Mouse (Mus musculus) erythroblast, adult 5-6 weeks (primary cell): ENCODE measurements at regions not wholly inside any gene's neighbourhood (a gene's known extent, or its start where the extent isn't known, plus 50 kb on each side); places are given as distances from the start of the nearest gene placed in this dataset.
A peak's percentile ranks its signal among the peaks of the same experiment; 100 is the strongest.

Source experiments
- ATAC-seq: replicated peaks from 2 replicates; pipeline ENCODE4 v1.8.0; 2016; ENCODE audit warnings: moderate number of reproducible peaks, mild to moderate bottlenecking, moderate TSS enrichment, inconsistent platforms; ENCODE audit not compliant: poor library complexity, low FRiP score, severe bottlenecking

DNA sequence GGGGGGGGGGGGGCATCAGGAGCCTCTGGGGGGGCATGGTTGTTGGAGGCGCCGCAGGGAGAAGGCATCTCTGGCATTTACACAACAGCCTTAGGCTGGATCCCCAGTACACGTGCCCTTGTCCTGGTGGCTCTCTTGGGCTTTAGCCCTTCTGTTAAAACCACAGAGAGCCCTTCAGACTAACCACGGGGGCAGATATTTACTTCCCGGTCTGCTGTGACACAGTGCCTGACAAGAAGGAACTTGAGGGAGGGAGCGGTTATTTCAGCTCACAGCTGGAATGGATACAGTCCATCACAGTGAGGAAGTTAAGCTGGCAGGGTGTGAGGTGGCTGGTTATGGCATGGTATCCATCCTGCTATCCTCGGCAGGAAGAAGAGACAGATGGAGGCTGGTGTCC, 71.0 kb upstream of the Gm11733 start:
- ATAC-seq, result no peak

GRCm38 (mm10) chr11:117413942-117414705, 70.0 kb upstream of the Gm11733 start:
- ATAC-seq, result no peak

DNA sequence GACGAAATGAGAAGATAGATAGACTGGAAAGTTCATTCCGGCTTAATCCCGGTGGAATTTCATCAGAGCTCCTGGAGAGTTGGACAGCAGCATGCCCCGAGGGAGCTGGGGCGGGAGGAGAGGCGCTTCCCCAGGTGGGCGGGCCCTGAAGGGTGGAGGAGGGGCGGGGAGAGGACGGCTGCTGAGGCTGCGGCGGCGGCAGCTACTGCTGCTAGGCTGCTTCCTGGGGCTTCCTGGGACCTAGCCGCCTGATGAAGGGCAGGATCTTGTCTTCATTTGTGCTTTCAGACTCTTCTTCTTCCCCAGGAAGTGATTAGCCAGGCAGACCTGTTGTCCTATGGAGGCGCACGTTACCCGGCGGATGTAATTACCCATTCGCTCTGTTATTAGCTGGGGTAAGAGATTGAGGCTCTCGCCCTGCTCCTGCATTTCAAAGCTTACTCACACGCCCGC, 69.3 kb upstream of the Gm11733 start:
- ATAC-seq, result no peak

DNA sequence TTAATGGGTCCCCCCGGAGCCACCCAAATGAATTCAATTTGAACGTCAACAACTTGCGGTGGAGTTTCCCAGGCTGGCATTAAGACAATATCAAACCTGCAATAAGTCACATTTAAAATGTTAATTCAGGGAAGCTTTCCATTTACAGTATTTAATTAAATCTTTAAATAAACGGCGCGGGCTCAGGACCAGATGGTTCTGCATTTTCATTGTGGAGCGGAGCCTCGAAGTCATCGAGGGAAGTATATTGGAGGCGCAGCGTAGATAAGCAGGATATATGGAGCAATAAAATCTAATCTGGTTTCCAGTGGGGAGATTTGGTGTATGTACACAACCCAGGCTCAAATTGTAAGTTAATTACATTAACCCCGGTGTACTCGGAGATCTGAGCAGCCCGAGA, 68.7 kb upstream of the Gm11733 start:
- no peak for ATAC-seq

DNA sequence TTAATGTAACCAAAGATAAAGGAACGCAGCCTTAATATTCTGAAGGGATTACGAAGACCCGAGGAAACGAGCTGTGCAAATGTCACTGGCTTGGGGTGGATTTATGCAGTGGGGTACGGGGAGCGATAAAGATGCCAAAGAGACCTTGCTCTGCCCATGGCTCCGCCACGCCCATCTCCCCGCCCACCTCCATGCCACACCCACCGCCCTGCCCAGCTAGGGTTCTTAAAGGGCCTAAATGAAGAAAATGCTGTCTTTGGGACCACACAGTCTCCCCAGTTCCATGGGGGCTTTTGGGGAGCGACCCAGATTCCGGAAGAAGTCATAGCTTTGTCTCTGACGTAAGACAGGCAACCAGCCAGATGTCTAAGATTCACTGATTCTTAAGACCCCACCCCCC, 68.2 kb upstream of the Gm11733 start:
- ATAC-seq, result no peak; the same call in 1 of the 2 replicates

GRCm38 (mm10) chr11:117416984-117417670, 67.0 kb upstream of the Gm11733 start:
- ATAC-seq, result no peak

DNA sequence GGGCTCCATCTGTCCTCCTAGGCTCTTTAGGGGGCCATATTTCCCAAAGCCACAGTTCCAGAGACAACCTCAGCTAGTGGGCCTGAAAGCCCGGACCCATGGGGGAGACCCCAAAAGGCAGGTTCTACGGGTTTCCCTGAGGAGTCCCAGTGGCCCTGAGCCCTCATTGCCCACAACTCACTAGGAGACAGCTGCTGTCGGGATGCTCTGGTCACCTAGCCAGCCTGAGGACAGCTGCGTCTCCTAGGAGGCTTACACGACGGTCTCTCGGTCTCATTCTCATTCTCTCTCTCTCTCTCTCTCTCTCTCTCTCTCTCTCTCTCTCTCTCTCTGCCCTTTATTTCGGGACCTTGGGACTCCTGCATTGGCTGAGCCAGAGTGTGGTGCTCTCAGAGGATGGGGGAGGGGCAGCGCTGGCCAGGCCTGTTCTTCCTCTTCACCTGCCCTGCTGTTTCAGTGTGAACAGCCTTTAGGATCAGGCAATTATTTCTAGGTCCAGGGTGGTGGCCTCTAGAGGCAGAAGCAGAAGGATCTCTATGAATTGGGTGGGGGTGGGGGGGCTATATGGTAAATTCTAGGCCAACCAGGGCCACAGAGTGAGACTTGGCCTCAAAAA, 66.1 kb upstream of the Gm11733 start:
- no peak for ATAC-seq

GRCm38 (mm10) chr11:117418939-117419338, 65.2 kb upstream of the Gm11733 start:
- ATAC-seq, result no peak

- no peak for ATAC-seq
Measured at GRCm38 (mm10) chr11:117419351-117419969, 64.7 kb upstream of the Gm11733 start.

- no peak for ATAC-seq
Measured at GRCm38 (mm10) chr11:117422713-117423112, 61.5 kb upstream of the Gm11733 start.

- ATAC-seq, result no peak
Measured at GRCm38 (mm10) chr11:117423422-117423821, 60.7 kb upstream of the Gm11733 start.

DNA sequence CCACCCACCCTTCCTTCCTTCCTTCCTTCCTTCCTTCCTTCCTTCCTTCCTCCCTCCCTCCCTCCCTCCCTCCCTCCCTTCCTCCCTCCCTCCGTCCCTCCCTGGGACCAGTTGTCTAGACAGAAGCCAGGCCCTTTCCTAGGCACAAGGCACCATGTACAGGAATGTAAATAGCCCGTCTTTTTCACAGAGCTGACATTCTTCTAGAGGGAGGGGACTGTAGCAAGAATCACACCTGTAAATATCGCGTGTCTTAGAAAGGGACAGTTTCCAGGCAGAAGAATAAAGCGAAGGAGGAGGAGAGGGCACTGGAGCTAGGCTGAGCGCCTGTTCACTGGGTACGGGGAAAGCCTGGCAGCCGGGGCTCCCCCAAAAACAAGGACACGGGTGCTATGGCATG, 58.7 kb upstream of the Gm11733 start:
- ATAC-seq, result no peak

DNA sequence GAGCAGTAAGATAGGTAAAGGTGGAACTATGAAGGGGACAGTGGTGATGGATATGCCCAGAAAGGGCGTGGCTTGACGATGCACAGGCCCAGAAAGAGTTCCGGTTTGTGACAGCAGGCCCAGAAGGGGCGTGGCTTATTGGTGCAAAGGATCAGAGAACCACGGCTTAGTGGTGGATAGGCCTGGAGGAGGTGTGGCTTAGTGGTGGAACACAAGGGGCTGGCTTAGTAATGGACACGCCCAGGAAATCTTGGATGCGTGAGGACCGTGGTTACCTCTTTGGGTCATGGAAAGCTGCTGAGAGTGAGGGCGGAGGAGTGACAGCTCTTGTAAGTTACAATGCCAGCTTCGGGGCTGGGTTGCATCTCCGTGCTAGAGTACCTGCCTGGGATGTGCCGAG, 58.2 kb upstream of the Gm11733 start:
- peak; percentile 51; the same call in 1 of the 2 replicates for ATAC-seq

DNA sequence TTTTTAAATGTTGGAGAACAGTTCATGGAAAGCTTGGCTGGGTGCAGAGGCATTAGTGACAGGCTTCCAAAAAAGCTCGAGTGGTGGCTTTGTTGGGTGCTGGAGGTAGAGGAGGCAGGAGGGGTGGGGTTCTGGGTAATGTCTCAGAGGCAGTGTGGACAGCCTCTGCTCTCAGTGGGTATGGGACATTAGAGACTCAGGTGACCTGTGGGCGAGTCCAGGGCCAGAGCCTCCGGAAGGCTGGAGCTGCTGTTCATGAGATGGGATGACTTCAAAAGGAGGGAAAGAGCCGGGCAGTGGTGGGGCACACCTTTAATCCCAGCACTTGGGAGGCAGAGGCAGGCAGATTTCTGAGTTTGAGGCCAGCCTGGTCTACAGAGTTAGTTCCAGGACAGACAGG, 57.5 kb upstream of the Gm11733 start:
- ATAC-seq, result no peak

GRCm38 (mm10) chr11:117427808-117428510, 56.2 kb upstream of the Gm11733 start:
- no peak for ATAC-seq

DNA sequence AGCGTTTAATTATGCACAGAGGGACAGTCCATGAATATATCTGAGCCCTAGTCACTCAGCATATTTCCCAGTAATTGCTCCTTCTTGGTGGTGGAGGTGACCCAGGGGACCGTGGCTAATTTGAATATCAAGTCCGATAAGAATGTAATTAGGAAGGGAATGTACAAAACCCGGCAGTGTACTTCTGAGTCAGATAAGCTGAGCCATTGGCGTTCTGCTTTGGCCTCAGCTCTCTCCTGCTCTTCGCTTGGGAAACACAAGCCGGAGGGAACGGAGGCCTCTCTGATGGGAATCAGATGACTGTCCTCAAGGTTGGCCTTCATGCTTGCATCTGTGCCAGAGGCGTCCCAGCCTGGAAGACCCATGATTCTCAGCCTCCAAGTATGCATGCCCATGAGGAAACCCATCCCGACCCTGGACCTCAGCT, 54.8 kb upstream of the Gm11733 start:
- ATAC-seq, result no peak

DNA sequence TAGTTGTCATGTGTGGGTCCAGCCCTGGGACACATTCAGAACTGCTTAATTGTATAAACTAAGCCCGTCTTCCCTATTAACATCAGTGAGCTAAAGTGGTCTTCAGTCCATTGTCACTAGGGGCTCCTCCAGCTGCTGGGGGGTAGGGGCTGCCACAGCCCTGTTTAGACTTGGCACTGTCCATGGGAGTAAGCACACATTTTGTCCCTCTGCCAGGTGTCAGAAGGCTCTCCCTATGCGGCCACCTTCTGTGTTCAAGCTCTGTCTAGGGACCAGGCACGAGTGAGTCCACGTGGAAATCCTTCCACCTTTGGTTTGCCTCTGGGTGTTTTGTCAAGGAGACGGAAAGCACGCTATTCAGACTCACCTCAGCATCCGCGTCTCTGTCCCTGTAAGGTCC, 54.3 kb upstream of the Gm11733 start:
- ATAC-seq, result no peak

DNA sequence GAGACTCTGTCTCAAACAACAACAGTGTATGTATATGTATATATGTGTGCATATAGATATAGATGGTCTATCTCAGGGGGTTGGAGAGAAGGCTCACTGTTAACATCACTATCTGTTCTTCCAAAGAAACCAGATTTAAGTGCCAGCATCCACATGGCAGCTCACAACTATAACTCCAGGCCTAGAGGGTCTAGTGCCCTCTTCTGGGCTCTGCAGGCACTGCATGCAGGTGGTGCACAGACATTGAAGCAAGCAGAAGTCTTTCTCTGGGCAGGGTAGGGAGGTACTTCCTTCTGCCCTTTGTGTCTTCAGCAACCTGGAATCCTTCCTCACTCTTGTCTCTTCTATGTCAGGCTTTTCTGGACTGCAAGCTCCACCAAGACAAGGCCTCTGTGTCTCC, 50.1 kb upstream of the Gm11733 start:
- no peak for ATAC-seq
